Mouse (Mus musculus) NIH3T3 (cell line): ENCODE measurements around the gene Creb3l1.

Experiments used
- DNase-seq: peaks from one replicate; pipeline ENCODE4 v3.0.0-alpha.2; 2012; ENCODE audit warnings: low read depth

The Creb3l1 gene

GRCm38 (mm10) chr2:92024274-92024672, at the start of gene Creb3l1:
TSS of gene Creb3l1 (minus strand) at chr2:92024502.
- peak; percentile 81 for DNase-seq

GRCm38 (mm10) chr2:92071143-92071542, 46.8 kb upstream of the Creb3l1 start:
- no peak for DNase-seq

- no peak for DNase-seq
Observed at GRCm38 (mm10) chr2:92069630-92070029, 45.3 kb upstream of the Creb3l1 start.

GRCm38 (mm10) chr2:92067600-92067999, 43.3 kb upstream of the Creb3l1 start:
- DNase-seq, result no peak

GRCm38 (mm10) chr2:92066899-92067298, 42.6 kb upstream of the Creb3l1 start:
- DNase-seq, result peak; percentile 65

- no peak for DNase-seq
Observed at GRCm38 (mm10) chr2:92065938-92066337, 41.6 kb upstream of the Creb3l1 start.

- DNase-seq, result no peak
Observed at GRCm38 (mm10) chr2:92065269-92065888, 41.1 kb upstream of the Creb3l1 start.

- no peak for DNase-seq
Observed at GRCm38 (mm10) chr2:92063106-92063505, 38.8 kb upstream of the Creb3l1 start.

GRCm38 (mm10) chr2:92061337-92061736, 37.0 kb upstream of the Creb3l1 start:
- DNase-seq, result no peak

- no peak for DNase-seq
Observed at GRCm38 (mm10) chr2:92060291-92060690, 36.0 kb upstream of the Creb3l1 start.

GRCm38 (mm10) chr2:92059481-92060220, 35.3 kb upstream of the Creb3l1 start:
- peak; percentile 74 for DNase-seq

GRCm38 (mm10) chr2:92058936-92059335, 34.6 kb upstream of the Creb3l1 start:
- DNase-seq, result no peak

GRCm38 (mm10) chr2:92058469-92058868, 34.2 kb upstream of the Creb3l1 start:
- peak; percentile 96 for DNase-seq

GRCm38 (mm10) chr2:92056760-92057159, 32.5 kb upstream of the Creb3l1 start:
- DNase-seq, result no peak

- peak; percentile 67 for DNase-seq
Observed at GRCm38 (mm10) chr2:92055831-92056236, 31.5 kb upstream of the Creb3l1 start.

GRCm38 (mm10) chr2:92055101-92055813, 31.0 kb upstream of the Creb3l1 start:
- peak; percentile 87 for DNase-seq

- DNase-seq, result peak; percentile 74
Observed at GRCm38 (mm10) chr2:92052754-92053153, 28.5 kb upstream of the Creb3l1 start.

GRCm38 (mm10) chr2:92052188-92052587, 27.9 kb upstream of the Creb3l1 start:
- peak; percentile 91 for DNase-seq

- peak; percentile 50 for DNase-seq
Observed at GRCm38 (mm10) chr2:92048034-92048690, 23.9 kb upstream of the Creb3l1 start.

GRCm38 (mm10) chr2:92047601-92048000, 23.3 kb upstream of the Creb3l1 start:
- DNase-seq, result no peak

GRCm38 (mm10) chr2:92043285-92043684, 19.0 kb upstream of the Creb3l1 start:
- DNase-seq, result no peak

GRCm38 (mm10) chr2:92041538-92041937, 17.2 kb upstream of the Creb3l1 start:
- no peak for DNase-seq
